Mouse (Mus musculus) embryonic facial prominence, embryonic 12.5 days (tissue): ENCODE measurements around the gene Rgcc. TPM values are rescaled to one million over a fixed set of nuclear protein-coding genes. Genes with fewer than 3 reads are reported as not detected.

ENCODE experiments used
- ATAC-seq: fragments of 200-750 bp; cut with Nextera tagmentation; 2 replicates; pipeline ENCODE4 v1.8.0; 2017; ENCODE audit not compliant: insufficient number of reproducible peaks, insufficient read depth, low FRiP score, low TSS enrichment
- H3K27ac ChIP-seq: fragments of 300-500 bp; sonication (generic); 2 replicates; pipeline ENCODE4 v1.5.1; 2016; ENCODE audit warnings: mild to moderate bottlenecking
- H3K27me3 ChIP-seq: fragments of 300-500 bp; sonication (generic); 2 replicates; pipeline ENCODE4 v1.6.1; 2016; ENCODE audit warnings: mild to moderate bottlenecking, moderate library complexity
- H3K36me3 ChIP-seq: fragments of 300-500 bp; sonication (generic); 2 replicates; pipeline ENCODE4 v1.6.1; 2016; ENCODE audit warnings: mild to moderate bottlenecking
- H3K4me1 ChIP-seq: fragments of 300-500 bp; sonication (generic); 2 replicates; pipeline ENCODE4 v1.6.1; 2016
- H3K4me2 ChIP-seq: fragments of 300-500 bp; sonication (generic); replicated peaks from 2 replicates; pipeline ENCODE4 v1.6.1; 2016; ENCODE audit warnings: mild to moderate bottlenecking, moderate library complexity
- H3K4me3 ChIP-seq: fragments of 300-500 bp; sonication (generic); 2 replicates; pipeline ENCODE4 v1.5.1; 2016; ENCODE audit warnings: mild to moderate bottlenecking
- H3K9ac ChIP-seq: fragments of 300-500 bp; sonication (generic); 2 replicates; pipeline ENCODE4 v1.6.1; 2016; ENCODE audit warnings: mild to moderate bottlenecking, moderate library complexity
- H3K9me3 ChIP-seq: fragments of 300-500 bp; sonication (generic); 2 replicates; pipeline ENCODE4 v1.6.1; 2016; ENCODE audit warnings: mild to moderate bottlenecking, moderate library complexity
- WGBS: fragments of 180-500 bp; shearing (Covaris S2); methylation state at CpG from one replicate; pipeline ENCODE4 v1.1.7; 2016; 5-methylcytosine and 5-hydroxymethylcytosine counted together
- polyA plus RNA-seq: library from polyadenylated mRNA; unstranded; fragments of >200 nt; fragmentation: Nextera tagmentation; extraction: Ambion mirVana; gene quantifications from 2 replicates; pipeline ENCODE4 v1.2.1, GENCODE M21; 2016

Rgcc gene
- polyA plus RNA-seq, 1 experiment from 2014 or later: 62.5 TPM

- Histone ChIP-seq H3K4me1 (peaks cover 17% of the 10 kb centered on the region; the same call in 1 of the 2 replicates), H3K4me2 (no peak overlapping the region), H3K36me3 (no peaks in the 10 kb centered on the region), H3K27ac (no peak overlapping the region), H3K4me3 (no peak overlapping the region), H3K9ac (no peak overlapping the region), H3K9me3 (no peaks in the 10 kb centered on the region), H3K27me3 (no peaks in the 10 kb centered on the region)
- ATAC-seq: no peak
- WGBS: 40% methylated on average over 3 of the region's 3 CpGs
Measured at GRCm38 (mm10) chr14:79275441-79275840, 26.0 kb downstream of the Rgcc start.

- Histone ChIP-seq H3K27ac (no peak overlapping the region), H3K4me2 (no peak overlapping the region), H3K36me3 (no peaks in the 10 kb centered on the region), H3K4me3 (no peak overlapping the region), H3K9me3 (no peaks in the 10 kb centered on the region), H3K9ac (no peak overlapping the region), H3K4me1 (peaks cover 7% of the 10 kb centered on the region; the same call in 1 of the 2 replicates), H3K27me3 (no peaks in the 10 kb centered on the region)
- WGBS: 66% methylated on average over 15 of the region's 15 CpGs
- ATAC-seq: no peak
Measured at GRCm38 (mm10) chr14:79273697-79274477, 27.6 kb downstream of the Rgcc start.

- no peaks in the 10 kb centered on the region for H3K36me3 ChIP-seq
- H3K4me1 ChIP-seq: peaks cover 7% of the 10 kb centered on the region; the same call in 1 of the 2 replicates
- no peaks in the 10 kb centered on the region for H3K9me3 ChIP-seq
- no peak overlapping the region for H3K27ac ChIP-seq
- WGBS: 78% methylated on average over 9 of the region's 9 CpGs
- no peaks in the 10 kb centered on the region for H3K27me3 ChIP-seq
- no peak overlapping the region for H3K4me2 ChIP-seq
- ATAC-seq: no peak
- no peak overlapping the region for H3K4me3 ChIP-seq
- no peak overlapping the region for H3K9ac ChIP-seq
Measured at GRCm38 (mm10) chr14:79272991-79273390, 28.5 kb downstream of the Rgcc start.

GRCm38 (mm10) chr14:79272188-79272694 is 29.2 kb downstream of the Rgcc start:
- Histone ChIP-seq H3K4me3 (no peak overlapping the region), H3K36me3 (no peaks in the 10 kb centered on the region), H3K27ac (no peak overlapping the region), H3K9me3 (no peaks in the 10 kb centered on the region), H3K27me3 (no peaks in the 10 kb centered on the region), H3K4me1 (peaks cover 7% of the 10 kb centered on the region; the same call in 1 of the 2 replicates), H3K9ac (no peak overlapping the region), H3K4me2 (no peak overlapping the region)
- WGBS: 93% methylated on average over 3 of the region's 3 CpGs
- no peak for ATAC-seq

- WGBS: 79% methylated on average over 1 of the region's 1 CpGs
- no peaks in the 10 kb centered on the region for H3K36me3 ChIP-seq
- H3K4me1 ChIP-seq: no peaks in the 10 kb centered on the region
- H3K27me3 ChIP-seq: no peaks in the 10 kb centered on the region
- H3K4me3 ChIP-seq: no peak overlapping the region
- no peak overlapping the region for H3K27ac ChIP-seq
- ATAC-seq: no peak
- no peaks in the 10 kb centered on the region for H3K9me3 ChIP-seq
- H3K9ac ChIP-seq: no peak overlapping the region
- H3K4me2 ChIP-seq: no peak overlapping the region
Measured at GRCm38 (mm10) chr14:79269551-79269950, 31.9 kb downstream of the Rgcc start.

GRCm38 (mm10) chr14:79267878-79268277 is 33.6 kb downstream of the Rgcc start:
- H3K36me3 ChIP-seq: no peaks in the 10 kb centered on the region
- 90% methylated on average over 10 of the region's 10 CpGs for WGBS
- no peaks in the 10 kb centered on the region for H3K9me3 ChIP-seq
- H3K4me1 ChIP-seq: no peaks in the 10 kb centered on the region
- no peak for ATAC-seq
- no peak overlapping the region for H3K27ac ChIP-seq
- H3K4me2 ChIP-seq: no peak overlapping the region
- no peak overlapping the region for H3K9ac ChIP-seq
- no peaks in the 10 kb centered on the region for H3K27me3 ChIP-seq
- H3K4me3 ChIP-seq: no peak overlapping the region

GRCm38 (mm10) chr14:79267382-79267781 is 34.1 kb downstream of the Rgcc start:
- Histone ChIP-seq H3K4me2 (no peak overlapping the region), H3K27ac (no peak overlapping the region), H3K4me1 (no peaks in the 10 kb centered on the region), H3K36me3 (no peaks in the 10 kb centered on the region), H3K27me3 (no peaks in the 10 kb centered on the region), H3K4me3 (no peak overlapping the region), H3K9me3 (no peaks in the 10 kb centered on the region), H3K9ac (no peak overlapping the region)
- whole genome bisulfite sequencing: 50% methylated on average over 1 of the region's 1 CpGs
- no peak for ATAC-seq

- no peaks in the 10 kb centered on the region for H3K36me3 ChIP-seq
- no peak for ATAC-seq
Measured at GRCm38 (mm10) chr14:79266408-79266807, 35.0 kb downstream of the Rgcc start.

GRCm38 (mm10) chr14:79265738-79266137 is 35.7 kb downstream of the Rgcc start:
- H3K9ac ChIP-seq: no peak overlapping the region
- no peak overlapping the region for H3K4me2 ChIP-seq
- no peaks in the 10 kb centered on the region for H3K36me3 ChIP-seq
- H3K27ac ChIP-seq: no peak overlapping the region
- WGBS: 91% methylated on average over 6 of the region's 6 CpGs
- no peak for ATAC-seq
- no peaks in the 10 kb centered on the region for H3K27me3 ChIP-seq
- no peaks in the 10 kb centered on the region for H3K9me3 ChIP-seq
- H3K4me1 ChIP-seq: no peaks in the 10 kb centered on the region
- no peak overlapping the region for H3K4me3 ChIP-seq

More at GRCm38 (mm10) chr14:79266408-79266807, 35.0 kb downstream of the Rgcc start:
- Histone ChIP-seq H3K27ac (no peak overlapping the region), H3K9ac (no peak overlapping the region), H3K9me3 (no peaks in the 10 kb centered on the region), H3K4me2 (no peak overlapping the region), H3K4me1 (no peaks in the 10 kb centered on the region), H3K4me3 (no peak overlapping the region), H3K27me3 (no peaks in the 10 kb centered on the region)

GRCm38 (mm10) chr14:79263321-79263720 is 38.1 kb downstream of the Rgcc start:
- Histone ChIP-seq H3K4me3 (no peak overlapping the region), H3K27me3 (no peaks in the 10 kb centered on the region), H3K9ac (no peak overlapping the region), H3K4me1 (no peaks in the 10 kb centered on the region), H3K9me3 (no peaks in the 10 kb centered on the region), H3K4me2 (no peak overlapping the region), H3K27ac (no peak overlapping the region), H3K36me3 (no peaks in the 10 kb centered on the region)
- ATAC-seq: no peak
- WGBS: 80% methylated on average over 3 of the region's 3 CpGs

- WGBS: 85% methylated on average over 4 of the region's 4 CpGs
- ATAC-seq: no peak
- Histone ChIP-seq H3K9ac (no peak overlapping the region), H3K27ac (no peak overlapping the region), H3K4me3 (no peak overlapping the region), H3K36me3 (no peaks in the 10 kb centered on the region), H3K4me1 (no peaks in the 10 kb centered on the region), H3K9me3 (no peaks in the 10 kb centered on the region), H3K4me2 (no peak overlapping the region), H3K27me3 (no peaks in the 10 kb centered on the region)
Measured at GRCm38 (mm10) chr14:79262677-79263076, 38.8 kb downstream of the Rgcc start.

GRCm38 (mm10) chr14:79259062-79259779 is 42.2 kb downstream of the Rgcc start:
- H3K9ac ChIP-seq: no peak overlapping the region
- no peak overlapping the region for H3K4me2 ChIP-seq
- H3K27ac ChIP-seq: no peak overlapping the region
- WGBS: 88% methylated on average over 10 of the region's 10 CpGs
- ATAC-seq: no peak
- no peaks in the 10 kb centered on the region for H3K27me3 ChIP-seq
- H3K9me3 ChIP-seq: no peaks in the 10 kb centered on the region
- H3K4me3 ChIP-seq: no peak overlapping the region
- no peaks in the 10 kb centered on the region for H3K4me1 ChIP-seq
- no peaks in the 10 kb centered on the region for H3K36me3 ChIP-seq
